Mouse (Mus musculus) heart, postnatal 10 days (tissue): ENCODE data around the gene Mael. TPM values are rescaled to one million over a fixed set of nuclear protein-coding genes. Genes with fewer than 3 reads are reported as not detected.
A peak's percentile ranks its signal among the peaks of the same experiment; 100 is the strongest.

Experiments
- DNase-seq, 2 experiments: peaks; one replicate each; pipeline ENCODE4 v3.0.0; 2021
- intact Hi-C: fragments of 180-260 bp; cut with DNase I; formaldehyde crosslinking; loops from one replicate; pipeline ENCODE4 v1.15.1; 2025
- total RNA-seq, 2 experiments: library from RNA; stranded (reverse); gene quantifications; 2 replicates each; pipeline ENCODE4 v1.2.3; 2021

Gene Mael
- total RNA-seq: not detected

DNA sequence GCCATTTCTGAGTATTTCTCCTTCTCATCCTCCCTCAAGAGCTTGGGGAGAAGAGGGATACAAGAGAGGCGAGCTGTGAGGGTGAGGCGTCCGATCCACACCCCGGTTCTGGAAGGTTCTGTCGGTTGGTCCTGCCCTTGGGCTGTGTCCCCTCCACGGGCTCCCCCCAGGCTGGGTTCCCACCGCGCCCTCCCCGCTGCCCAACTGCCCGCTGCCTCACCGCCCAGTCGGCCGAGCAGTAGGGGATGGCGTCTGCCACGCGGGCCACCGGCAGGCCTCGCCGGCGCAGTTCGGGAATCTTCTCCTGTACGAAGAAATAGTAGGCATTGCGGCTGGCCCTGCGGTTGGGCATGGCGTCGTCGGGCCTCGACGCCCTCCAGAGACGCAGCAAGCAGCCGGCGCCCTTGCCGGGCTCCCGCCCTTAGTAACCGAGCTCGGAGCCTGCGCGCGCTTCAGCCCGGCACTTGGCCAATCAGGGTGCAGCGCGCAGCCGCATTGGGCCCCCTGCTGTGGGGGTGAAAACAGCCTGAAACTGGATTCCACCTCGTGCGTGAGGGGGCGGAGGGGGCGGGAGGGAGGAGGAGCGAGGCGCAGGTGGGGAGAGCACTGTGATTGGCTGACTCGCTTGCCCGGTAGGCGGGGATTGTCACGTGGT lies at the start of gene Mael:
TSS of gene Mael (minus strand) at position 433 of the 655 bp plus-strand sequence.
- no peak for DNase-seq
- intact Hi-C loops: no loop called here

DNA sequence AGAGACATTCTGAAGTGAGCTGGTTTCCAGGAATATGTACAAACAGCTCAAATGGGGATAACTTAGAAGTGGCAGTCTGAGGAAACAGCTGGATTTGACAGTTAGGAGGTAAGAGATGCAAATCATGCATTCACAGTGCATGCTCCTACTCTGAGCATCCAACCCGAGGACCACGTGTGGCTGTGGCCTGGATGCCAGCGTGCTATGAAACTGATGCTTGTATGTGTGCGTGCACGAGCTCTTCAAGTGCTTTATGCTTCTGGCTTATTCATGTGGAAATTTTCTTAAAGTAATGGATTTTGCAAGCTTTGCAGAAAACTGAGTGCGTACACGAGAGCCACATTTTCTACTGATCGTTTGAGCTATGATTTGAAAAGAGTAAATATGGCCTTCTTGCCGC lies 47.7 kb upstream of the Mael start:
- no peak for DNase-seq
- intact Hi-C loops: no loop called here

DNA sequence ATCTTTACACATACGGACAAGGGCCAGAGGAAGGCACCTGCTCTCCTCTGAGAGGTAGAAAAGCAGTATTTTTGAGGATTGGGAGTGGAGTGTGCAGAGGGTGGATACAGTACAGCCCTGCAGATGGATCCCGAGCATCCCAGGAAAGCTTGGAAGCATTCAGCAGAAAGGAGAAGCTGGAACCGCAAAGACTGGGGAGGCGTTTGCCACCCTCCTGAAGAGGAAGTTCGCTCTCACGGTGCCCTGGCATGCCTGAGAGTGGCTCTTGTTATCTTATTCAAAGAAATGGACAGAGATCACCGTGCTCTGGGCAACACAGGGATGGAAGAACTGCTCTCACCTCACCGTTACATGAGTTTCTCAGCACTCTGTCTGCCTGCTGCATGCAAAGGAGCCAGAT lies 45.8 kb upstream of the Mael start:
- intact Hi-C loops: no loop called here
- no peak for DNase-seq

DNA sequence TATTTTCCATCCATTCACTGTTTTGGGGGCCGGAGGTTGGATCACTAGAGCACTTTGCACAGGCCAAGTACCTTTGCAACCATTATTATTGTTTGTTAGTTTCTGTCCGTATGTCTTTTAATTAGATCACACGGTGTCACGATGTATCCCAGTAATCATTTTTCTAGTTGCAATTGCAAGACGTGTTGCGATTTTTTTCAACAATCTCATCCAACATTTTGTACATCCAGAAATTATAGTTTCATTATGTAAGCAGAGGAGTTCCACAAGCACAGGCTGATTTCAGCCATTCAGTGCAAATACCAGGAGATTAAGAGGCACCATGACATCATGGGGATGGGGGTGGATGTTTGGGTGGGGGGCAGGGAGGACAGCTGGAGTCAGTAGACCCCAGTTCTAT lies 44.9 kb upstream of the Mael start:
- intact Hi-C loops: no loop called here
- no peak for DNase-seq

DNA sequence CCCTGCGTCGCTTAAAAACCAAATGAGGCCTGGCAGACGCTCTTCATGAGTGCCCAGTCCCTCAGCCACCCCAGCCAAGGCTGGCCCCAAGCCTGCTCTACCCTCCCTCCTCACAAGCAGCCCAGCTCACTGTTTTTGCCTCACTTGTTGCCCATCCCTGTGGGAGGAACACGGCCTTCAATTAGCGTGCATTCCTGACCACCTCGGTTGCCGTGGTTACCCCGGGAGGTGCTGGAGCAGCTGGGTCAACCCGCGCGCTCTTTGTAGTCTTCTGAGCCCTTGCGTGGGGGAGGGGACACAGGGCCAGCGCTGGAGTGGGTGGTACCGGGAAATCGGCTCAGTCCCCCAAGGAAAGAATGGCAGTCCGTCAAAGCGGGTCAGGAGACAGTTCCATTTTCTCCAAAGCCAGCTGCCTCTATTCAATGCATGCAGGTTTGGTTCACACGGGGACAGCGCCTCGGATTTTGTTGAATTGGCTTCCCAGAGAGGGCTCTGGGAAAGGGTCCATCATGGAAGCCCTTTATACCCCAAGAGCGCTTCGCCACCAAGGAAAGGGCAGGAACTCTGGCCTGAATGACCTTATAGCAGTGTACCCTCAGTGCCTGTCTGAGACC lies 44.2 kb upstream of the Mael start:
- peak; percentile 20 to 31 for DNase-seq
- intact Hi-C loops: no loop called here

GRCm38 (mm10) chr1:166281836-166282235 lies 43.3 kb upstream of the Mael start:
- no peak for DNase-seq
- intact Hi-C loops: no loop called here

DNA sequence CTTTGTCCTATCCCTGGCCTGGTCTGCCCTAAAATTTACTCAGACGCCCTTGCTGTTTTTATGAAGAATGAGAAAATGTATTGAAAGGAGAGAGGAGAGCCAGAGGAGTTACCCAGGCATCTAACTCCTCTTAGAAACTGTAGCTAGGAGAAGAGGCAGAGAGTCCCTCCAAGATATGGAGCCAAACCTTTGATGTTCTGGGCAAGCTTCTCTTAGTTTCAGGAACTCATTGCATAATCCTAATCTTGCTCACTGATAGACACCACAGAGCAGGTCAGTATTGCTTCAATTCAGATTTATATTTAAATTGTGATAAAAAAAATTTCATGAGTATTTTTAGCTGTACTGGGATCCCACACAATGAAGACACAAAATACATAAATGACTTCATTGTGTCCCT lies 42.7 kb upstream of the Mael start:
- no peak for DNase-seq
- intact Hi-C loops: no loop called here

GRCm38 (mm10) chr1:166280566-166280965 lies 42.0 kb upstream of the Mael start:
- DNase-seq: no peak
- intact Hi-C loops: no loop called here

- no peak for DNase-seq
- intact Hi-C loops: no loop called here
Measured at GRCm38 (mm10) chr1:166279580-166280206, 41.1 kb upstream of the Mael start.

DNA sequence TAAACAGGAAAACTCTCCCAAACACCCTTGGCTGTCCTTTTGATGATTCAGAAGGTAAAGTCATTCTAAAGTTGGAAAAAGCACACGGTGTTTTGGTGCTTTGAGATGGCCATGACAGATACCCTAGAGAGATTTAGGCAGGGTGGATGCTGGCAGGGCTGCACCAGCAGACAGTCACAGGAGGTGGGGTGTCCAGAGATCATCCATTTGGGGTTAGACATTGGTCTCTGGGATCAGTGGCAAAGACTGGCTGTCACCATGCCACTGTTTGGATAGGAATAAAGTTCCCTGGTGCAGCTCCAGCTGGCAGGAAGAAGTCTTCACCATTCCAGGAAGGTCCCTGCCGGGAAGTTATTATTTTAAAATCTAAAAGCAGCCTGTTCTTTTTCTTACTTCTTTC lies 40.2 kb upstream of the Mael start:
- intact Hi-C loops: no loop called here
- peak in 1 of 2 experiments; percentile 23 for DNase-seq

DNA sequence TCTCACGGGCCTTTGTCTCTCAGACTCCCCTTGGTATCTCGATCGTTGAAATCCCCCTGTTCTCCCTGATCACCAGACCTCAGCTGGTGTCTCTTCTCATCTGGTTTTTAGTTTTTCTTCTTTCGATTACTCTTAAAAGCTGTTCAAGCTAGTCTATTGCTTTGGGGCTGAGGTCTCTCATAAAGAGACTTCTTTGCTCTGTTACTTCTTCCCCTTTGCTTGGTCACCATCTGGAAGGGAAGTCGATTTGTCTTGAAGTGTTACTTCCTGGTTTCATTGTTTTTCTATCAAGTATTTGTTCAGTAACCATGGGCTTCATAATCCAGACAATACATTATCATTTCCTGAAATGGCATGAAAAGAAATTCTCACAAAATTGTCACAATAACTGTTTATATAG lies 29.7 kb upstream of the Mael start:
- no peak for DNase-seq
- intact Hi-C loops: loop anchor here (5.0 kb wide), 1 partner anchor 34 kb away; no protein-coding TSS in a partner anchor

DNA sequence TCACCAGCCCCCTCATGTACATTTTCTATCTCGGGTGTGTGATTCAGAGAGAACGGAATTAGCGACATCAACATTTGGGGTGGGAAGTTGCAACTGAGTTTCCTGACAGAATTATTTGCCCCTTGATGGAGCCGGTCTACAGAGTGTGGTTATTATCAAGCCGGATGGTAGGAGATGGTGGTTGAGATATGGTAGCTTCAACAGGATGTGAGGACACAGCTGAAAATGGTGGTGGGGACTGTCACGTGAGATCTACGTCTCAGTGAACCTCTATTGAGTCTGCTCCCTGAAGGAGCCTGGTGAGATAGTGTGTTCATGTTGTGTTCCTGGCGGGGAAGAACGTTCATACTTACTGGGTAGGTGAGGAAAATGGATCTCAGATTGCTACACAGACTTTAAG lies 28.4 kb upstream of the Mael start:
- DNase-seq: no peak
- intact Hi-C loops: loop anchor here (5.0 kb wide), 1 partner anchor 35 kb away; no protein-coding TSS in a partner anchor

DNA sequence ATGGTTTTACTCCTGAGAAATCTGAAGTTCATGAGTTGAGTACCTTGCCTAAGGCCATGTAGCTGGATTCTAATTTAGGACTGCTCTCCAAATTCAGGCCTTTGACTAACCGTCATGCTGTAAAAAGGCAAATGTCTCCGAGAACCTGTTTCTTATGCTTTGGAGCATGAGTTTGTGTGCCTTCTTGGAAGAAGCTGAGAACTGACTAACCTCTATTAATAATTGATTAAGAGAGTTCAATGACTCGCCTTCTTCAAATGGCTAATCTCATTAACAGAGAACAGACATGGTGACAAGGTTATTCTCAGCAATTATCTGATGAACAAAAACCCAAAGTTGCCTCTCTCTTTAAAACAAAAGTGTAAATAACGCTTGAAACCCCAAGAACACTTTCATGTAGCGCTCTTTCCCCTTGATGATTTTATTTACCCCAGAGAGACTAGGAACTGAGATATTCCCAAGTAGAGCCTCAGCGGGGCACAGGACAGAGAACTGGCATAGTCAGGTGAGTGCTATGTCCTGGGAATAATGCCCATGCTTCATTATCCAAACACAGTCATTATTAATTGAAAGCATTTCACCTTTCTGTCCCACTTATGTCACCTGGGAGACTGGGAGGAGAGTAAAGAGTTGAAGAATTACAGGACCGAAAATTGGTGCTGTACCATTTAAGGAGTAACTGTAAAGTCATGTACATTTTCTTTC lies 27.6 kb upstream of the Mael start:
- DNase-seq: no peak
- intact Hi-C loops: loop anchor here (5.0 kb wide), 1 partner anchor 36 kb away; no protein-coding TSS in a partner anchor

- DNase-seq: no peak
- intact Hi-C loops: loop anchor here (5.0 kb wide), 1 partner anchor 97 kb away; no protein-coding TSS in a partner anchor
Measured at GRCm38 (mm10) chr1:166259526-166259925, 21.0 kb upstream of the Mael start.

DNA sequence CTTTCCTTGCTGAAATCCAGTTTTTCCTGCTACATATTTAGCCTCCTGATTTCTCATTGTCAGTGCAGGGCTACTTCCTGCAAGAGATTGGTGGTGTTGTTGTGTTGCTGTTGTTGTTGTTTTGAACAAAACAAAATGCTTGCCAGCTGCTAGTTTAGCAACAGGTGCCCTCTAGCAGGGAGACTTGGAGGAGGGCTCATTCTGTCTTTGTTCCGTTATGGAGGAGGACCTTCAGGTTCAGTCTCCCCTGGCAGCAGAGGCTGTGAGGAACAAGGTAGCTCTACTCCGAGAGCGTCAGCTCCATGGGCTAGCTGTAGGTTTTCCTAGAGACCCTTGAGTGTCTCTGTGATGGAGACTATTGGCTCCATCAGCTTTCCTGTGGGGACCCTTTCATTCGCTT lies 18.4 kb upstream of the Mael start:
- DNase-seq: no peak
- intact Hi-C loops: loop anchor here (5.0 kb wide), 1 partner anchor 95 kb away; no protein-coding TSS in a partner anchor

DNA sequence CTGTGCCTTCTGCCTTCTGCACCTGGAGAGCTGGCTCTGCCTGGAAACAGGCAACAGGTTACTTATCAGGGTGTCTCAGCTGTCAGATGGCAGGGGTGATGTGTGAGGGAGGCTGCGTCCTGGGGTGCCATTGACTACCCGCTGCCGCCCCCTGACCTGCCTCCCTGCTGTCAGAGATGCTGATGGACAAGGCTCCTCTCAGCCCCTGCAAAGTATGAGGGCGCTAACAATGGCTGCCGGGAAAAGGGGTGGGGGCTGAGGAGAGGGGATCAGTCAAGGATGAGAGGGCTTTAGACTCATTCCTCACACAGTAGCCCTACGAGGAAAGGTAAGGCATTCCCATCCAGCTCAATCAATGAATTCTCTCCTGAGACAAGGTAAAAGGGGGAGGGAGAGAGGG lies 17.8 kb upstream of the Mael start:
- DNase-seq: no peak
- intact Hi-C loops: loop anchor here (5.0 kb wide), 1 partner anchor 94 kb away; no protein-coding TSS in a partner anchor

GRCm38 (mm10) chr1:166255651-166256050 lies 17.1 kb upstream of the Mael start:
- DNase-seq: peak in 1 of 2 experiments; percentile 24
- intact Hi-C loops: loop anchor here (5.0 kb wide), 1 partner anchor 93 kb away; no protein-coding TSS in a partner anchor

DNA sequence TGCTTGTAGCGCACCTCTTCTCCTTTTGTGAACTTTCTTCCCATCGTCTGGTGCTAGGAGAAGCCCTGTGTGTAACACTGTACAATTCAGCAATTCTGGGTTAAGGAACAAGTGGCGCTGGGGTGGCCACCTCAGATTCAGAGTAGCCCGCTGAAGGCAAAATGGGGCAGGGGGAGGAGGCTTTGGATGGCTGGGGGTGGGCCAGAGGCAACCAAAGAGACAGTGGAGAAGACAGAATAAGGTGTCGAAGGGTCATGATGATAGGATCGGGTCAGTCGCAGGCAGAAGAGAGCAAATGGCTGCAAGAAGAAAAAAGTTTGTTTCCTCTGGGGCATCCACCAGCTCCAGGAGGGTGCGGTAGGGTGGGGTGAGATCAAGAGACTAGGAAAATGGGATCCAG lies 16.5 kb upstream of the Mael start:
- intact Hi-C loops: loop anchor here (5.0 kb wide), 1 partner anchor 93 kb away; no protein-coding TSS in a partner anchor

DNA sequence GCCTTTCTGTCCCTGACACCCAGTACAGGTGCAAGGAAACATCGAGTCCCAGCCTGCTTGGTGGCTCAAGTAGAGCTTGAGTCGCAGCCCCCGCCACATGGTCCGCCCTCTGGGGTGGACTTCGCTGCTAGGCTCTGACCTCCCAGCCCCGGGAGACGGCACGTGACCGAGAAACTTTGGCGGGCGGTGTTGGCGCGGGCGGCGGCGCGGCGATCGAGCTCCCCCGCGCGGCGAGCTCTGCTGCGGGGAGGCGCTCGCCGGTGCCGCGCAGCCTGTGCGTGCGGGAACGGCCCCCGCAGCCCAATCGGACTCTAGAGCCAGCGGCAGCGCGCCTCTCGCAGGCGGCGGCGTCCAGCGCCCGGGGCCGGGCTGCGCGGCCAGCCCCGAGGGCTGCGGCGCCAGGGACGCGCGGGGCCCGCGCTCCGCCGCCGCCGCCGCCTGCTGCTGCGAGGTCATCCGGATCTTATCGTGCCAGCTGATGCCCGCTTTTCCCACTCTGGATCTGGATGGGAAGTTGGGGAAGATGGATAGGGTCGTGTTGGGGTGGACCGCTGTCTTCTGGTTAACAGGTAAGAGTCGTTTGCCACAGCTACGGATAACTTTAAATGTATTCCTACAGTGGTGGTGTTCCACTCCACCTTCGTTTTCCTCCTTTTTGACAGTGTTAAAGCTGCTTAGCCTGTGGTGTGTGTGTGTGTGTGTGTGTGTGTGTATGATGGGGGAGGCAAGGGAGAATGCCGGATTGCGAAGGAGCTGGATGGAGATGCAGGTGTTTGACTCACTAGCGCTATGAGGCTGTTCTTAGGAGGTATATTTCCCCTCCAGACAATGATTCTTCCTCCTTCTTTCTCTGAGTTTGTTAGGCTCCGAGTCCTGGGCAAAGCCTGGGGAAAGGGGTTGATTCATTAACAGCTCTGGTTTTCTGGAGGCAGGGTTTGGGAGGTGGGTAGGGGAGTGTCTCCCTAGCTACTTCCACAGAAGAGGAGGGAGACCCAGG lies 15.6 kb upstream of the Mael start, which contains the start of gene Ildr2:
TSS of gene Ildr2 (plus strand) at position 242 of the 997 bp plus-strand sequence.
- intact Hi-C loops: no loop called here
- peak; percentile 69 to 70 for DNase-seq

More for the DNA sequence above, 16.5 kb upstream of the Mael start:
- no peak for DNase-seq

DNA sequence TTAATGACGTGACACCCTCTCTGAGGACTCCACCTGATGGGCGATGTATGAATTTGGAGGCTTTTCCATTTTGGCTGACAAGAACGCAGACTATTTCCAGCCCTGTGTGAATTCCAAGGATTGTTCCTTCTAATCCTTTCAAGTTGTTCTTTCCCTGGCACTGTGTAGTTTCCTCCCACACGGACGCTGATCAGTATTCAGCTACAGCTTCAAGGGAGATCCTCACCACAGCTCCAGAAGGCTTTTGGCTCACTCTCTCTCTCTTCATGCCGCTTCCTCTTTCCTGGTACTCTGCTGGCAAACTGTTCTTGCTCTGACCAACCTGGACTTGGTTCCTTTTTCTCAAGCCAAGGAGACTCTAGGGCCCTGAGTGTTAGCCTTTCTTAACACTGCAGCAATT lies 5.7 kb upstream of the Mael start:
- intact Hi-C loops: no loop called here
- no peak for DNase-seq
